Mouse (Mus musculus) CH12.LX (cell line): Measurements from ENCODE around the gene Pgp. TPM values are rescaled to one million over a fixed set of nuclear protein-coding genes. Genes with fewer than 3 reads are reported as not detected.

ENCODE experiments used
- DNase-seq: peaks from one replicate; pipeline ENCODE4 v3.0.0-alpha.2; 2013; ENCODE audit errors: extremely low read depth
- H3K27ac ChIP-seq: 2 replicates; pipeline ENCODE4 v1.5.1; 2012; ENCODE audit warnings: low read depth, mild to moderate bottlenecking, control low read depth, moderate library complexity; ENCODE audit not compliant: insufficient read depth
- H3K27me3 ChIP-seq: replicated peaks from 2 replicates; pipeline ENCODE3; 2012; ENCODE audit warnings: inconsistent platforms
- H3K36me3 ChIP-seq, 2 experiments: replicated peaks in 1 of 2; 2 replicates each; pipeline versions ENCODE3 to v1.6.1; 2012; ENCODE audit warnings: inconsistent platforms in 1 of 2, low read length in 1 of 2, mild to moderate bottlenecking in 1 of 2, mixed read lengths in 1 of 2, moderate library complexity in 1 of 2; ENCODE audit not compliant: control insufficient read depth in 1 of 2, insufficient read depth in 1 of 2
- H3K4me1 ChIP-seq, 2 experiments: 2 replicates each; pipeline ENCODE4 v1.6.1; 2012; ENCODE audit warnings: inconsistent platforms in 1 of 2, moderate library complexity in 1 of 2; ENCODE audit not compliant: insufficient read depth in 2 of 2, control insufficient read depth in 1 of 2
- H3K4me2 ChIP-seq: 2 replicates; pipeline ENCODE4 v1.6.1; 2012; ENCODE audit warnings: low read depth, mild to moderate bottlenecking, control low read depth; ENCODE audit not compliant: poor library complexity, insufficient read depth, severe bottlenecking
- H3K4me3 ChIP-seq, 3 experiments: fragments of 150-350 bp in 1 of 3; sonication (generic) in 1 of 3; replicated peaks in 1 of 3; 2 replicates each; pipeline versions ENCODE3 to v1.5.1; 2011 to 2012; ENCODE audit warnings: low read depth in 2 of 3, low read length in 2 of 3, mild to moderate bottlenecking in 2 of 3, moderate library complexity in 2 of 3, control low read depth in 1 of 3, improper control_type of control experiment in 1 of 3, inconsistent platforms in 1 of 3, mixed read lengths in 1 of 3; ENCODE audit not compliant: poor library complexity in 1 of 3
- H3K79me2 ChIP-seq: replicated peaks from 2 replicates; pipeline ENCODE4 v1.6.1; 2012; ENCODE audit warnings: mild to moderate bottlenecking, moderate library complexity; ENCODE audit not compliant: control insufficient read depth, poor library complexity, insufficient read depth, severe bottlenecking; ENCODE audit errors: extremely low read depth
- H3K9ac ChIP-seq: 2 replicates; pipeline ENCODE4 v1.6.1; 2012; ENCODE audit warnings: low read depth, mild to moderate bottlenecking, control low read depth, moderate library complexity; ENCODE audit not compliant: insufficient read depth
- H3K9me3 ChIP-seq: replicated peaks from 2 replicates; pipeline ENCODE3; 2012; ENCODE audit warnings: low read length, inconsistent platforms, mixed read lengths
- BHLHE40 ChIP-seq: IDR thresholded peaks from 2 replicates; pipeline ENCODE4 v1.6.1; 2011; ENCODE audit warnings: mild to moderate bottlenecking, low read depth, low read length, improper control_type of control experiment
- CHD2 ChIP-seq: IDR thresholded peaks from 2 replicates; pipeline ENCODE4 v1.6.1; 2011; ENCODE audit warnings: low read length, improper control_type of control experiment
- E2F4 ChIP-seq: IDR thresholded peaks from 2 replicates; pipeline ENCODE4 v1.6.1; 2011; ENCODE audit warnings: low read depth, low read length, improper control_type of control experiment; ENCODE audit not compliant: insufficient replicate concordance
- ELF1 ChIP-seq: IDR thresholded peaks from 2 replicates; pipeline ENCODE4 v1.6.1; 2014; ENCODE audit warnings: low read depth, mild to moderate bottlenecking, inconsistent platforms, low read length, improper control_type of control experiment
- EP300 ChIP-seq: IDR thresholded peaks from 2 replicates; pipeline ENCODE4 v1.6.1; 2011; ENCODE audit warnings: low read length, improper control_type of control experiment
- GABPA ChIP-seq: IDR thresholded peaks from 2 replicates; pipeline ENCODE4 v1.6.1; 2012; ENCODE audit warnings: low read depth, low read length, improper control_type of control experiment, inconsistent platforms; ENCODE audit not compliant: insufficient replicate concordance
- HCFC1 ChIP-seq: IDR thresholded peaks from 2 replicates; pipeline ENCODE4 v1.6.1; 2012; ENCODE audit warnings: low read depth, mild to moderate bottlenecking, inconsistent platforms, low read length, improper control_type of control experiment
- IRF4 ChIP-seq: IDR thresholded peaks from 2 replicates; pipeline ENCODE4 v1.6.1; 2014; ENCODE audit warnings: low read depth, mild to moderate bottlenecking, inconsistent platforms, low read length, improper control_type of control experiment
- KAT2A ChIP-seq: IDR thresholded peaks from 2 replicates; pipeline ENCODE4 v1.6.1; 2012; ENCODE audit warnings: low read length, improper control_type of control experiment, inconsistent platforms; ENCODE audit not compliant: insufficient replicate concordance
- MAFK ChIP-seq: IDR thresholded peaks from 2 replicates; pipeline ENCODE4 v1.6.1; 2011; ENCODE audit warnings: low read length, improper control_type of control experiment; ENCODE audit not compliant: insufficient replicate concordance
- MAX ChIP-seq: IDR thresholded peaks from 2 replicates; pipeline ENCODE4 v1.6.1; 2011; ENCODE audit warnings: low read length, improper control_type of control experiment
- MAZ ChIP-seq: IDR thresholded peaks from 2 replicates; pipeline ENCODE4 v1.6.1; 2012; ENCODE audit warnings: low read depth, mild to moderate bottlenecking, inconsistent platforms, low read length, improper control_type of control experiment, moderate library complexity
- MEF2A ChIP-seq: IDR thresholded peaks from 2 replicates; pipeline ENCODE4 v1.6.1; 2014; ENCODE audit warnings: low read depth, mild to moderate bottlenecking, inconsistent platforms, low read length, improper control_type of control experiment, borderline replicate concordance
- MXI1 ChIP-seq: IDR thresholded peaks from 2 replicates; pipeline ENCODE4 v1.6.1; 2011; ENCODE audit warnings: mild to moderate bottlenecking, low read depth, low read length, improper control_type of control experiment
- NELFE ChIP-seq: IDR thresholded peaks from 2 replicates; pipeline ENCODE4 v1.6.1; 2011; ENCODE audit warnings: low read depth, low read length, improper control_type of control experiment
- NRF1 ChIP-seq: IDR thresholded peaks from 2 replicates; pipeline ENCODE4 v1.6.1; 2014; ENCODE audit warnings: low read depth, mild to moderate bottlenecking, inconsistent platforms, low read length, improper control_type of control experiment, moderate library complexity
- POLR2A ChIP-seq: IDR thresholded peaks from 2 replicates; pipeline ENCODE4 v1.6.1; 2011; ENCODE audit warnings: low read depth, mild to moderate bottlenecking, improper control_type of control experiment, low read length
- POLR2AphosphoS2 ChIP-seq: IDR thresholded peaks from 2 replicates; pipeline ENCODE4 v1.6.1; 2011; ENCODE audit warnings: low read depth, low read length, improper control_type of control experiment
- SIN3A ChIP-seq: IDR thresholded peaks from 2 replicates; pipeline ENCODE4 v1.6.1; 2012; ENCODE audit warnings: low read length, improper control_type of control experiment, inconsistent platforms
- SMC3 ChIP-seq: IDR thresholded peaks from 2 replicates; pipeline ENCODE4 v1.6.1; 2011; ENCODE audit warnings: low read depth, low read length, improper control_type of control experiment
- TBP ChIP-seq: conservative IDR thresholded peaks from 2 replicates; pipeline ENCODE4 v1.6.1; 2011; ENCODE audit warnings: low read depth, low read length, improper control_type of control experiment
- TCF12 ChIP-seq: IDR thresholded peaks from 2 replicates; pipeline ENCODE4 v1.6.1; 2014; ENCODE audit warnings: low read depth, mild to moderate bottlenecking, inconsistent platforms, low read length, improper control_type of control experiment
- ZMIZ1 ChIP-seq: IDR thresholded peaks from 2 replicates; pipeline ENCODE4 v1.6.1; 2012; ENCODE audit warnings: low read depth, mild to moderate bottlenecking, inconsistent platforms, low read length, improper control_type of control experiment
- dilution Hi-C: fragments of 300-500 bp; cut with MboI; formaldehyde crosslinking; loops from 2 replicates; pipeline ENCODE4 v1.14.3; 2020; ENCODE audit warnings: low sequenced_read_pairs; ENCODE audit not compliant: extremely low pct_unique_long_range_greater_than_20kb, extremely low pct_ligation_motif_present
- in situ Hi-C: fragments of 300-500 bp; cut with MboI; formaldehyde crosslinking; loops from 3 replicates; pipeline ENCODE4 v1.14.3; 2019; ENCODE audit warnings: low sequenced_read_pairs, low pct_ligation_motif_present, low pct_unique_long_range_greater_than_20kb, mixed read lengths
- polyA plus RNA-seq: library from polyadenylated mRNA; unstranded; fragments of >175 nt; gene quantifications from 2 replicates; pipeline ENCODE4 v1.2.1, GENCODE M21; 2012; ENCODE audit warnings: low read depth; ENCODE audit not compliant: insufficient read length
- total RNA-seq, 2 experiments: library from RNA; depleted of rRNA; stranded (reverse); fragments of 300-350 nt in 1 of 2; fragments of >200 nt in 1 of 2; gene quantifications; 2 replicates each; pipeline ENCODE4 v1.2.3; 2012 to 2014

The Pgp gene
- 14.2 and 17.3 TPM in 2 replicates for total RNA-seq (2012; rRNA removed)
- total RNA-seq (2014; rRNA removed): 31.1 and 41.8 TPM in 2 replicates
- 41.1 and 41.6 TPM in 2 replicates for polyA plus RNA-seq

DNA sequence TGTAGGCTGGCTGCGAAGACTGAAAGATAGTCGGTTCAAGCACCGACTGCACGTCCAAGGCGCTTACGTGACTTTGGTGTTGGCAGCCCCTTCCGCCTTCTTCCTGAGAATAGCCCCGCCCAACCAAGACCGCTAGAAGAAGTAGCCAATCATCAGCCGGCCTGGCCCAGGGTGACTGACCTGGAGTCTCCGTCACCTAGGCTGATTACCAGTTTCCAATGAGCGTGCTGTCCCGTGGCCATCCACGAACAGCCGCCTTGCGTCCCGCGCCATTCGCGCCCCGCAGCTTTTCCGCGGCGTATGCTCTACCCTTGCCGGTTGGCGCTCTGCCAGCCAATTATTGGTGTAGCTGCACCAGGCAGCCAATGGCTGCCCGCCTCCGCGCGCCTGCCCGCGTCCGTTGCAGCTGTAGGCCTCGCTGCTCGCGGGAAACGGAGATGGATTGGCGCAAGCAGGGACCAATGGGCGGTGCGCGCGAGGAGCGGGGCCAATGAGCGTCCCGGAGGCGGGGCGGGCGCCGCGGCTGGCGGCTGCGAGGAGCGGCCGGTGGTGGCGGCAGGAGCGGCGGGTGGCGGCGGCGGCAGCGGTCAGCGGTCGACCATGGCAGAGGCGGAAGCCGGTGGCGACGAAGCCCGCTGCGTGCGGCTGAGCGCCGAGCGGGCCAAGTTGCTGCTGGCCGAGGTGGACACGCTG, at the start of gene Pgp, which contains the start of gene E4f1:
TSS of gene Pgp (plus strand) at position 483 of the 693 bp plus-strand sequence.
TSS of gene E4f1 (minus strand) at position 404 of the 693 bp plus-strand sequence.
- TF ChIP-seq MAFK (no peak), CHD2 (peak; percentile 74), E2F4 (0 out of 2 replicates have a peak, but pooled peaks have one; percentile 72), TCF12 (peak; percentile 76; the same call in 1 of the 2 replicates), MEF2A (no peak; the same call in 1 of the 2 replicates), NELFE (peak; percentile 85), SMC3 (no peak), POLR2A (peak; percentile 92), ZMIZ1 (peak; percentile 84), NRF1 (peak; percentile 78), BHLHE40 (peak; percentile 54; the same call in 1 of the 2 replicates), KAT2A (0 out of 2 replicates have a peak, but pooled peaks have one; percentile 43), ELF1 (peak; percentile 89), MAZ (0 out of 2 replicates have a peak, but pooled peaks have one; percentile 46), POLR2AphosphoS2 (peak; percentile 91), HCFC1 (peak; percentile 68), MAX (peak; percentile 66; the same call in 1 of the 2 replicates), SIN3A (peak; percentile 49; the same call in 1 of the 2 replicates), GABPA (no peak), EP300 (no peak), TBP (0 out of 2 replicates have a peak, but pooled peaks have one; percentile 78), IRF4 (peak; percentile 20; the same call in 1 of the 2 replicates), MXI1 (peak; percentile 81)
- Histone ChIP-seq H3K27ac (peak within 1 kb of the TSS; percentile 80), H3K36me3 (peaks cover 20 to 47% of the 10 kb centered on the region in 2 experiments), H3K4me1 (peaks cover 12 to 23% of the 10 kb centered on the region in 2 experiments), H3K27me3 (no peaks in the 10 kb centered on the region), H3K4me2 (peak within 1 kb of the TSS; percentile 97), H3K9me3 (no peaks in the 10 kb centered on the region), H3K4me3 (peak within 1 kb of the TSS; percentile 89 to 100 (median 98)), H3K79me2 (peaks cover 7% of the 10 kb centered on the region; the same call in 1 of the 2 replicates), H3K9ac (peak within 1 kb of the TSS; percentile 84)
- dilution Hi-C loops: no loop called here
- DNase-seq: peak; percentile 97
- in situ Hi-C loops: no loop called here
